Mouse (Mus musculus) heart, embryonic 15.5 days (tissue): Measurements from ENCODE around the gene Tceal5. TPM values are rescaled to one million over a fixed set of nuclear protein-coding genes. Genes with fewer than 3 reads are reported as not detected.

ENCODE experiments used
- ATAC-seq: fragments of 200-750 bp; cut with Nextera tagmentation; replicated peaks from 2 replicates; pipeline ENCODE4 v1.8.0; 2017; ENCODE audit warnings: low read depth, moderate TSS enrichment; ENCODE audit not compliant: insufficient number of reproducible peaks, insufficient read depth, low FRiP score
- H3K27ac ChIP-seq: fragments of 300-500 bp; sonication (generic); 2 replicates; pipeline ENCODE4 v1.5.1; 2015; ENCODE audit warnings: mild to moderate bottlenecking, inconsistent platforms
- H3K27me3 ChIP-seq: fragments of 300-500 bp; sonication (generic); 2 replicates; pipeline ENCODE4 v1.6.1; 2015; ENCODE audit warnings: inconsistent platforms
- H3K36me3 ChIP-seq: fragments of 300-500 bp; sonication (generic); 2 replicates; pipeline ENCODE4 v1.6.1; 2015; ENCODE audit warnings: mild to moderate bottlenecking, inconsistent platforms
- H3K4me1 ChIP-seq: fragments of 300-500 bp; sonication (generic); replicated peaks from 2 replicates; pipeline ENCODE4 v1.6.1; 2015; ENCODE audit warnings: inconsistent platforms
- H3K4me2 ChIP-seq: fragments of 300-500 bp; sonication (generic); 2 replicates; pipeline ENCODE4 v1.6.1; 2015; ENCODE audit warnings: inconsistent platforms, mild to moderate bottlenecking, moderate library complexity
- H3K4me3 ChIP-seq: fragments of 300-500 bp; sonication (generic); 2 replicates; pipeline ENCODE4 v1.5.1; 2015; ENCODE audit warnings: mild to moderate bottlenecking, inconsistent platforms
- H3K9ac ChIP-seq: fragments of 300-500 bp; sonication (generic); 2 replicates; pipeline ENCODE4 v1.6.1; 2015; ENCODE audit warnings: mild to moderate bottlenecking, inconsistent platforms
- H3K9me3 ChIP-seq: fragments of 300-500 bp; sonication (generic); replicated peaks from 2 replicates; pipeline ENCODE4 v1.6.1; 2016; ENCODE audit warnings: inconsistent platforms
- WGBS: fragments of 180-500 bp; shearing (Covaris S2); methylation state at CpG from one replicate; pipeline ENCODE4 v1.1.7; 2015; ENCODE audit warnings: mixed read lengths; 5-methylcytosine and 5-hydroxymethylcytosine counted together
- polyA plus RNA-seq: library from polyadenylated mRNA; unstranded; fragments of >200 nt; fragmentation: Nextera tagmentation; extraction: Ambion mirVana; gene quantifications from 2 replicates; pipeline ENCODE4 v1.2.1, GENCODE M21; 2015

The Tceal5 gene
- 14.3 and 20.2 TPM in 2 replicates for polyA plus RNA-seq

DNA sequence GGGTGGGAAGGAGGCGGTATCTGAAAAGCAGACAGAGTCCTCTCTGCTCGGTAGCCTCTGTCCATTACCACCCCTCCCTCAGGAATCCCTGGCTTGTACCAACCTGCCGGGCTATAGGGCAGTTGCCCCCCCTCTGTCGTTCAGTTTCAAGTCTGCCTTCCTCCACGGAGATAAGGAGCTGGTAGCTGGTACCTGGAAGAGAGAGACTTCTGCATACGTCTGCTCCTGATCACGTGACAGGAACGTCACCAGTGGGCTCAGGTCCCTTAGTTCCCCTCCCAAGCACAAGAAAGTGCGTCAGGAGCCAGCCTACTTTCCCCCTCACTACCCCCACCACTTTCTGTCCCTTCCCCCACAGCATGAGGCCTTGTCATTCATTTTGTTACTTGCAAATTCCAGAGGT lies at the start of gene Tceal5:
TSS of gene Tceal5 (minus strand) at position 213 of the 403 bp plus-strand sequence.
- Histone ChIP-seq H3K27ac (peak within 1 kb of the TSS; percentile 58), H3K4me2 (peak within 1 kb of the TSS; percentile 63), H3K9me3 (no peaks in the 10 kb centered on the region), H3K4me3 (peak within 1 kb of the TSS; percentile 50), H3K9ac (peak within 1 kb of the TSS; percentile 38), H3K27me3 (no peaks in the 10 kb centered on the region), H3K36me3 (no peaks in the 10 kb centered on the region), H3K4me1 (no peaks in the 10 kb centered on the region)
- 12% methylated on average over 9 of the region's 9 CpGs for WGBS
- ATAC-seq = peak; percentile 69

DNA sequence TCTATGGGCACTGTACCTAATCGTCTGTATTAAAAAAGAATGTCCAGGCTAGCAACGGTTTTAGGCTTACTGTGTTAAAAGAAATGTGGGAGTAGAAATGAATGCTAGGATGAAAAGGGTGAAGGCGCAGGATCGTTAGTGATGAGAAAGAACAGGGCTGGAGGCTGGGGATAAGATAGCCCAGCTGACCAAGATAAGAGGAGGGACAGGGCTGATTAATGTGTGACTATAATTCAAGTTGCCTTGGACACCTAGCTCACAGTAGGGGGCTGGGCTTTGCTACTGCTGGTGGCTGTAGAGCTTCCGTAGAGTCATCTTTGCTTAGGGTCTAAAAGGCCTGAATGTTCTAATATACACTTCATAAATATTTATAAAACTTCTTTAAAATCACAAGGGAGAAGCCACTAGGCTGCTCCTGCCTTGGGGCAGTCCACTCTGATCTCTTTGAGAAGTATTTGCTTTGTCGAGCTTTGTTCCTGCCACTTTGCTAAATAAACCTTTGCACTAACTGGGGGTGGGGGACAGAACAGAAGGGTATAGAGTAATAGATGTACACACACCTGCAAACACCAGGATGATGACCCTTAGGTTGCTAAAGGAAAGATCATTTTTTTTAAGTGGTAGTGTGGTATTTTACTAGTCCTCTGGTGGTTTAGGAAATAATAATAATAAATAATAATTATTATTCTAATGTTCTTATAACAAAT lies 48.5 kb upstream of the Tceal5 start:
- Histone ChIP-seq H3K9me3 (no peaks in the 10 kb centered on the region), H3K9ac (no peak overlapping the region), H3K27ac (peak overlapping the region; percentile 20; the same call in 1 of the 2 replicates), H3K4me1 (peaks cover 3% of the 10 kb centered on the region; the same call in 1 of the 2 replicates), H3K27me3 (no peaks in the 10 kb centered on the region), H3K4me2 (no peak overlapping the region), H3K4me3 (no peak overlapping the region), H3K36me3 (no peaks in the 10 kb centered on the region; the same call in 1 of the 2 replicates)
- no peak for ATAC-seq
- 25% methylated on average over 6 of the region's 6 CpGs for WGBS

DNA sequence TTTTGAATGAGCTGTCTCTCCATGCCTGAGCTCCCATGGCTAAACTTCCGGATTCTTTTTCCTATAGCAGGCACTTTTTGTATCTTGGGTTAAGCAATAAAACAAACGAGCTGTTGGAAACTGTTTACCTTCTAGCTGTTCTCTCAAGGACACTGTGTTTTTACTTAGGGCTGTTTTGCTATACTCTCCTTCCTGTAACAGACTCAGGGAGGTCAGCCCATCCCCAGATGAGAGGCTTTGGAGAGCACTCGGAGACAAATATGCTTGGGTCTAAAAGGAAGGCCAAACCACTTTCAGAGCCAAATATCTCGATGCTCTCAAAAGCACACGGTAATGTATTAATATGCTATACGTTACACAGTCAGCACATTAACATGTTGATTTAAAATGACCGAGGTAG lies 46.0 kb upstream of the Tceal5 start:
- Histone ChIP-seq H3K36me3 (no peaks in the 10 kb centered on the region; the same call in 1 of the 2 replicates), H3K27ac (no peak overlapping the region), H3K9ac (no peak overlapping the region), H3K4me2 (no peak overlapping the region), H3K4me3 (no peak overlapping the region), H3K4me1 (peaks cover 3% of the 10 kb centered on the region; the same call in 1 of the 2 replicates), H3K27me3 (no peaks in the 10 kb centered on the region), H3K9me3 (no peaks in the 10 kb centered on the region)
- WGBS = 71% methylated on average over 7 of the region's 7 CpGs
- ATAC-seq = no peak

DNA sequence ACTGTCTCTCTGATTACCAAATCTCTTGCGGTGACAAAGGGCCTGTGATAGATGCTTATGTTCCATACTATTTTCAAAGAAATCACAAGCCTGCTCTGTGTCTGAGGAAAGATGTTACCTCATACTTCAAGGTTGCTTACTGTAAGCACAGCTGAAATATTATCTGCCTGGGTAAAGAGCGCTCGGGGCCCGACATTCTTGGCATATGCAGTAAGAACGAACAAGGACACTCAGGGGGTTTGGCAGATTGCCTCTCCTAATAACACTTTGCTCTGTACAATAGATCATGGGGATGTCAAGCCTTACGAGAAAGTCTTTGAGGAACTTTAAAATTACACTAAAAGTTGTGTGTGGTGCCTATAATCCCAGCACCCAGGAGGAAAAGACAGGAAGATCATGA lies 45.1 kb upstream of the Tceal5 start:
- H3K27me3 ChIP-seq = no peaks in the 10 kb centered on the region
- 29% methylated on average over 6 of the region's 6 CpGs for WGBS
- peaks cover 3% of the 10 kb centered on the region; the same call in 1 of the 2 replicates for H3K4me1 ChIP-seq
- no peak overlapping the region for H3K4me3 ChIP-seq
- ATAC-seq = no peak
- no peaks in the 10 kb centered on the region; the same call in 1 of the 2 replicates for H3K36me3 ChIP-seq
- 0 out of 2 replicates have a peak overlapping the region, but pooled peaks have one; percentile 7 for H3K27ac ChIP-seq
- no peak overlapping the region for H3K9ac ChIP-seq
- H3K9me3 ChIP-seq = no peaks in the 10 kb centered on the region
- H3K4me2 ChIP-seq = no peak overlapping the region

DNA sequence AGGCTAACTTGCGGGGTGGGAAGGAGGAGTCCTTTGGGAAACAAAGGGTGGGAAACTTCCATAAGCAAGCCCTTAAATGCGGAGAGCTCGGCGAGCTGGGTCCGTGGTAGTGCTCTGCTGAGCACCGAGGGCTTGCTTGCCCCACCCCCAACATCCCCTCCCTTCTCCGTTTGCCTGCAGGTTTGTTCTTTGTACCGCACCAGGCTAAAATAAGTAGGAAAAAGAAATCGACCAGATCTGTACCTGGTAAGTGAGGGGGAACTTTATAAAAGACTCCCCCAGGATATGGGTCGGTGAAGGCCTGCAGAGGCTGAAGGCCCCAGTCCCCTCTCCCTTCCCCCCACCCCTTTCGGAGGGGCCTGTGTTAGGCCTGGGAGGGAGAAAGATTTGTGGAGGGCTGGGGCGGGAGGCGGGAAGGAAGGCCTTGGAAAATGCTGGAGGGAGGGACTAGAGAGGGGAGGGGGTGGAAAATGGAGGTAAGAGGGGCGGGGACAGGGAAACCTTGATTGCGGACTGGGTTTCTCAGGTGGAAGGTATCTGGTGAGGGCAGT lies 41.9 kb upstream of the Tceal5 start:
- Histone ChIP-seq H3K4me3 (peak overlapping the region; percentile 64), H3K27ac (peak overlapping the region; percentile 87), H3K9me3 (no peaks in the 10 kb centered on the region), H3K27me3 (no peaks in the 10 kb centered on the region), H3K36me3 (no peaks in the 10 kb centered on the region; the same call in 1 of the 2 replicates), H3K4me1 (no peaks in the 10 kb centered on the region), H3K4me2 (peak overlapping the region; percentile 54), H3K9ac (peak overlapping the region; percentile 69)
- 17% methylated on average over 13 of the region's 15 CpGs for WGBS
- ATAC-seq = peak; percentile 60

DNA sequence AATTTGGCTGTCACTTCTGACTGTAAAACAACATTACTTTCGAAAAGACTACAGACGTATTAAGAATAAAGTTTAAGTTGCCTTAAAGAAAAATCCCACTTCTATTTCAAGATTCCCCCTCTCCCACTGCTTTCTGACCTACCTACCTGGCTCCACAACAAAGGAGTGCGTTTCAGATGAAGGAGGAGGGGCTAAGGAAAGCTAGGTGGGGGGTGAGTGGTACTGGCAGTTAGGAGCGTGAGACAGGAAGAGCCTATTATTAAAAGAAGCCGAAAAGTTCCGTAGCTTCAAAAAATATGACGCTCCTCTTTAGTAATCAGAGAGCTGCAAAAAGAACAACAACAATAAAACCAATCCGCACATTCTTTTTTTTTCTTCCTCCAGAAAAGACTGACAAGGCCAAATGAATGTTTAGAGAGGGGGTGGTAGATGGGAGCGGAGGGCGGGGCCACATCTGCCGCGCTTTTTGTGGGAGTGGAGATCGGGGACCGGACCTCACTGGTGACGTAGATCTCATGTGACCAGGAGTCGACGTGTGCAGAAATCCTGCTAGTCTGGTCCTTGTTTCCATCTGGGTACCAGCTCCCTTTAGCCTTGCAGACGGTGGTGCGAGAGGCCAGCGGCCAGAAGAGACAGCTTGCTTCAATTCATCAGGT lies 41.0 kb upstream of the Tceal5 start, which contains the start of gene Tceal9:
TSS of gene Tceal9 (plus strand) at position 506 of the 656 bp plus-strand sequence.
- H3K9ac ChIP-seq = peak within 1 kb of the TSS; percentile 69
- no peaks in the 10 kb centered on the region for H3K4me1 ChIP-seq
- ATAC-seq = peak; percentile 91
- 16% methylated on average over 20 of the region's 20 CpGs for WGBS
- peak within 1 kb of the TSS; percentile 54 for H3K4me2 ChIP-seq
- H3K4me3 ChIP-seq = peak within 1 kb of the TSS; percentile 64
- H3K27me3 ChIP-seq = no peaks in the 10 kb centered on the region
- peak within 1 kb of the TSS; percentile 87 for H3K27ac ChIP-seq
- H3K9me3 ChIP-seq = no peaks in the 10 kb centered on the region
- H3K36me3 ChIP-seq = no peaks in the 10 kb centered on the region; the same call in 1 of the 2 replicates

DNA sequence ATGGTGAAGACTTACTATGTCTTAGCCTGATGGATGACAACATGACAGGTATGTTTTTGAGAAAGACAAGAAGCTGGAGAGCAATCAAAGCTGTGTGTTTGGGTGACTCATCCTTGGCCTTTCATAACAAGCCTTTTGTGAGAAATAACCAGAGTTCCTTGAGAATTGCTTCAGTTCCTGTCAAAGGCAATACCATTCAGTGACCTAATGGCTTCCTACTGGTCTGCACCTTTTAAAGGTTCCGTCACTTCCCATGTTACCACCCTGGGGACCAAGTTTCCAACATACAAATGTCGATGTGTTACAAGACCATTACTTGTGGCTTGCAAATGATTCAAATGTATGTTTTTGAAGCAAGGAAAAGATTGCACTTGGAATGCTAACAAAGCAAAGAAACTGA lies 39.5 kb upstream of the Tceal5 start:
- 69% methylated on average over 2 of the region's 2 CpGs for WGBS
- H3K9ac ChIP-seq = no peak overlapping the region
- H3K36me3 ChIP-seq = no peaks in the 10 kb centered on the region; the same call in 1 of the 2 replicates
- no peak overlapping the region for H3K27ac ChIP-seq
- no peak overlapping the region for H3K4me2 ChIP-seq
- no peaks in the 10 kb centered on the region for H3K27me3 ChIP-seq
- H3K4me3 ChIP-seq = no peak overlapping the region
- H3K4me1 ChIP-seq = no peaks in the 10 kb centered on the region; the same call in 1 of the 2 replicates
- no peaks in the 10 kb centered on the region for H3K9me3 ChIP-seq
- ATAC-seq = no peak

DNA sequence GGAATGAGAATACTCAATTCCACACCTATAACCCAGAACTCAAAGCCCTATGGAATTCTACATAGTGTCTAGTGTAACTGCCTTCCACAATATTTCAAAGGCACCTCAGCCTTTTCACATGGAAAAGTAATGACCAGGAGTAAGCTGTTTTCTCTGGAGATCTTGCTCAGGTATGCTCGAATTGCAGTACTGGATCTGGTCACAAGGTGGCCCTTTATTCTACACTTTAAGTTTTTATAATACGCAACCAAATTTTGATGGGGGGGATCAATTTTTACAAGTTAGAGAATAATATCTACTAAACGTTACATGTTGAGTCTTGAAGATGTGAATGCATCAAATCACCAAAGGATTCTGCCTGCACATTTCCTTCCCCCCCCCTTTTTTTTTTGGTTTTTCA lies 34.4 kb upstream of the Tceal5 start:
- 47% methylated on average over 3 of the region's 3 CpGs for WGBS
- Histone ChIP-seq H3K4me3 (no peak overlapping the region), H3K27ac (no peak overlapping the region), H3K36me3 (no peaks in the 10 kb centered on the region), H3K27me3 (no peaks in the 10 kb centered on the region), H3K9ac (no peak overlapping the region), H3K9me3 (no peaks in the 10 kb centered on the region), H3K4me2 (no peak overlapping the region), H3K4me1 (no peaks in the 10 kb centered on the region; the same call in 1 of the 2 replicates)
- ATAC-seq = no peak

DNA sequence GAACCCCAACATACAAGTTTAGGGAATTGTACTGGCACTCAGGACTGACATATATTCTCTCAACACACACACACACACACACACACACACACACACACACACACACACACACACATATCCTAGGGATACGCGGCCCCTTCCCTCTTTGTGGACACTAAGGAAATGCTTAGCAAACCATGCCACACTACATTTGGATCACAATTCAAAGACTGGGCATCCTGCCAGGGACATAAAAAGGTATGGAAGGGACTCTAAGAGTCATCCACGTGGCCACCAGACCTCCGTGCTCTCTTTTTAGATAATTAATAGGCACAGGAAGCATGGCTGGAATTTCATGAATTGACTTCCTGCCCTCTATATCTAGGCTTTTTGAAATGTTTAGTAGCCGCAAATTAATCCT lies 24.1 kb upstream of the Tceal5 start:
- H3K4me3 ChIP-seq = no peak overlapping the region
- no peak for ATAC-seq
- H3K36me3 ChIP-seq = no peaks in the 10 kb centered on the region
- H3K4me1 ChIP-seq = no peaks in the 10 kb centered on the region
- H3K27ac ChIP-seq = peak overlapping the region; percentile 20; the same call in 1 of the 2 replicates
- H3K9ac ChIP-seq = no peak overlapping the region
- 27% methylated on average over 5 of the region's 5 CpGs for WGBS
- H3K27me3 ChIP-seq = no peaks in the 10 kb centered on the region
- no peak overlapping the region for H3K4me2 ChIP-seq
- H3K9me3 ChIP-seq = no peaks in the 10 kb centered on the region

DNA sequence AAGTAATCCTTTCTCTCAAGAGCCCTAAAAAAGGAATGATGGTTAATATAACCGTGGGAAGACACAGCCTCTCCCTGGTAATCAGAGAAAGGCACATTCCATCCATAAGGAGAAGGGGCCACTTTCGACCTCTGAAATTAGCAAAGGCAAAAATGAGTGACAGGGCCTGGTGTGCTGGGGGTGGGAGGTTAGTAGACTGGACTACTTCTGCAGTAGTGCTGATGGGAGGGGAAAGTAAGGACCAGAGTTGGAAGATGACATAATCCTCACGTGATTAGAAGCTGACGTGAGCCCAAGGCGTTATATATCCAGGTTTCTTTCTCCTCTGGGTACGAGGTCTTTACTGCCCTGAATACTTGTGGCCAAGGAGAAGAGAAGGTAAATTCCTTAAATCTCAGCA lies 20.0 kb upstream of the Tceal5 start:
- Histone ChIP-seq H3K27ac (peak overlapping the region; percentile 34), H3K4me2 (no peak overlapping the region), H3K27me3 (no peaks in the 10 kb centered on the region), H3K4me3 (no peak overlapping the region), H3K36me3 (no peaks in the 10 kb centered on the region), H3K9ac (no peak overlapping the region), H3K9me3 (no peaks in the 10 kb centered on the region), H3K4me1 (no peaks in the 10 kb centered on the region)
- WGBS = 37% methylated on average over 6 of the region's 6 CpGs
- no peak for ATAC-seq

DNA sequence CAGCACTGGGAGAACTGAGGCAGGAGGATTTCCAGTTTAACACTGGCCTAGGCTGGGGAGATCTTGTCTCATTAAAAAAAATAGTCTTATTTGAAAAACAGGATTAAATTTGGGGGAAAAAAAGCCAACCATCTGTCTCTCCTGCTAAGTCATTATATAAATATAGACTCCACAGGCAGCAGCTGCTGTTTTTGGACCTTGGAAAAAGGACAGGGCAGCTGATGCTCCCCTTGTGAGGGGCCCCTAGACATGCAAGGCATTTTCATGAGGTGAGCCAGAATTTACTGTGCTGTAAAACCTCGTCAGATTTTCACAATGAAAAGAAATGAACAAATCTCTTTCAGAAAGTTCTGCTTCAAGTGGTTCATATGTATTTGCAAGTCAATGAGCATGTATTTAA lies 12.6 kb upstream of the Tceal5 start:
- Histone ChIP-seq H3K27me3 (no peaks in the 10 kb centered on the region), H3K9me3 (no peaks in the 10 kb centered on the region), H3K4me1 (no peaks in the 10 kb centered on the region), H3K36me3 (no peaks in the 10 kb centered on the region), H3K4me3 (no peak overlapping the region), H3K27ac (peak overlapping the region; percentile 67), H3K4me2 (no peak overlapping the region), H3K9ac (no peak overlapping the region)
- ATAC-seq = no peak
- 38% methylated on average over 1 of the region's 1 CpGs for WGBS
